Mouse (Mus musculus) lung, postnatal 10 days (tissue): ENCODE results near the gene 1110051M20Rik.
A peak's percentile ranks its signal among the peaks of the same experiment; 100 is the strongest.

ENCODE experiments used
- DNase-seq: peaks from one replicate; pipeline ENCODE4 v3.0.0; 2021

1110051M20Rik gene

GRCm38 (mm10) chr2:91339591-91339990 is 104.9 kb downstream of the 1110051M20Rik start:
- no peak for DNase-seq

GRCm38 (mm10) chr2:91335128-91335527 is 109.4 kb downstream of the 1110051M20Rik start:
- peak; percentile 85 for DNase-seq

GRCm38 (mm10) chr2:91331051-91331843 is 113.3 kb downstream of the 1110051M20Rik start:
- peak; percentile 51 for DNase-seq

- peak; percentile 74 for DNase-seq
Observed at GRCm38 (mm10) chr2:91329996-91330738, 114.3 kb downstream of the 1110051M20Rik start.

GRCm38 (mm10) chr2:91328729-91329125 is 115.8 kb downstream of the 1110051M20Rik start:
- no peak for DNase-seq

- DNase-seq, result no peak
Observed at GRCm38 (mm10) chr2:91327968-91328728, 116.4 kb downstream of the 1110051M20Rik start.

GRCm38 (mm10) chr2:91326746-91327350 is 117.7 kb downstream of the 1110051M20Rik start:
- peak; percentile 72 for DNase-seq

GRCm38 (mm10) chr2:91324761-91325421 is 119.6 kb downstream of the 1110051M20Rik start:
- DNase-seq, result peak; percentile 80

- DNase-seq, result peak; percentile 46
Observed at GRCm38 (mm10) chr2:91324346-91324745, 120.2 kb downstream of the 1110051M20Rik start.

- DNase-seq, result no peak
Observed at GRCm38 (mm10) chr2:91322490-91322889, 122.0 kb downstream of the 1110051M20Rik start.

GRCm38 (mm10) chr2:91321923-91322322 is 122.6 kb downstream of the 1110051M20Rik start:
- DNase-seq, result no peak

GRCm38 (mm10) chr2:91320559-91321529 is 123.7 kb downstream of the 1110051M20Rik start:
- DNase-seq, result no peak

- DNase-seq, result peak; percentile 16
Observed at GRCm38 (mm10) chr2:91314184-91314583, 130.3 kb downstream of the 1110051M20Rik start.

GRCm38 (mm10) chr2:91312578-91313311 is 131.8 kb downstream of the 1110051M20Rik start:
- peak; percentile 73 for DNase-seq

GRCm38 (mm10) chr2:91309546-91309945 is 135.0 kb downstream of the 1110051M20Rik start:
- no peak for DNase-seq

- DNase-seq, result no peak
Observed at GRCm38 (mm10) chr2:91308680-91309079, 135.8 kb downstream of the 1110051M20Rik start.

- no peak for DNase-seq
Observed at GRCm38 (mm10) chr2:91306589-91306988, 137.9 kb downstream of the 1110051M20Rik start.

- DNase-seq, result no peak
Observed at GRCm38 (mm10) chr2:91305926-91306325, 138.6 kb downstream of the 1110051M20Rik start.

GRCm38 (mm10) chr2:91302845-91303244 is 141.7 kb downstream of the 1110051M20Rik start:
- no peak for DNase-seq

- no peak for DNase-seq
Observed at GRCm38 (mm10) chr2:91301836-91302235, 142.7 kb downstream of the 1110051M20Rik start.
